Mouse (Mus musculus) limb, embryonic 15.5 days (tissue): ENCODE data around the gene Pcp4. TPM values are rescaled to one million over a fixed set of nuclear protein-coding genes. Genes with fewer than 3 reads are reported as not detected.
"Not testable (repeated sequence)": the region's sequence is repeated elsewhere in the genome, so short reads cannot be mapped to it uniquely, and the experiment has no call there.

Experiments
- ATAC-seq: fragments of 200-750 bp; cut with Nextera tagmentation; 2 replicates; pipeline ENCODE4 v1.8.0; 2017; ENCODE audit warnings: low read depth, moderate TSS enrichment; ENCODE audit not compliant: insufficient number of reproducible peaks, low FRiP score, low TSS enrichment
- H3K27ac ChIP-seq: fragments of 300-500 bp; sonication (generic); 2 replicates; pipeline ENCODE4 v1.5.1; 2015; ENCODE audit warnings: moderate library complexity, mild to moderate bottlenecking, inconsistent platforms
- H3K27me3 ChIP-seq: fragments of 300-500 bp; sonication (generic); 2 replicates; pipeline ENCODE4 v1.6.1; 2015; ENCODE audit warnings: inconsistent platforms
- H3K36me3 ChIP-seq: fragments of 300-500 bp; sonication (generic); 2 replicates; pipeline ENCODE4 v1.6.1; 2015; ENCODE audit warnings: inconsistent platforms
- H3K4me1 ChIP-seq: fragments of 300-500 bp; sonication (generic); 2 replicates; pipeline ENCODE4 v1.6.1; 2015; ENCODE audit warnings: inconsistent platforms
- H3K4me2 ChIP-seq: fragments of 300-500 bp; sonication (generic); 2 replicates; pipeline ENCODE4 v1.6.1; 2015; ENCODE audit warnings: mild to moderate bottlenecking, inconsistent platforms
- H3K4me3 ChIP-seq: fragments of 300-500 bp; sonication (generic); 2 replicates; pipeline ENCODE4 v1.5.1; 2015; ENCODE audit warnings: mild to moderate bottlenecking, inconsistent platforms
- H3K9ac ChIP-seq: fragments of 300-500 bp; sonication (generic); 2 replicates; pipeline ENCODE4 v1.6.1; 2015; ENCODE audit warnings: inconsistent platforms
- H3K9me3 ChIP-seq: fragments of 300-500 bp; sonication (generic); 2 replicates; pipeline ENCODE4 v1.6.1; 2016; ENCODE audit warnings: inconsistent platforms
- WGBS: fragments of 180-500 bp; shearing (Covaris S2); methylation state at CpG from one replicate; pipeline ENCODE4 v1.1.7; 2015; 5-methylcytosine and 5-hydroxymethylcytosine counted together
- polyA plus RNA-seq: library from polyadenylated mRNA; unstranded; fragments of >200 nt; fragmentation: Nextera tagmentation; extraction: Ambion mirVana; gene quantifications from 2 replicates; pipeline ENCODE4 v1.2.1, GENCODE M21; 2015

Pcp4 gene
- 9.4 and 10.8 TPM in 2 replicates for polyA plus RNA-seq

- Histone ChIP-seq H3K4me2 (no peak within 1 kb of the TSS), H3K4me3 (no peak within 1 kb of the TSS)
- WGBS = 15% methylated on average over 8 of the region's 8 CpGs
Measured at GRCm38 (mm10) chr16:96467445-96467844, at the start of gene Pcp4. Gene Pcp4, plus strand, starts transcription at chr16:96467606.

GRCm38 (mm10) chr16:96425044-96425443 is 42.4 kb upstream of the Pcp4 start:
- H3K9ac ChIP-seq = no peak overlapping the region
- no peak overlapping the region for H3K4me3 ChIP-seq
- no peak overlapping the region for H3K4me2 ChIP-seq
- H3K27me3 ChIP-seq = no peaks in the 10 kb centered on the region
- no peaks in the 10 kb centered on the region for H3K9me3 ChIP-seq
- no peak for ATAC-seq
- 89% methylated on average over 2 of the region's 2 CpGs for WGBS
- H3K27ac ChIP-seq = no peak overlapping the region
- no peaks in the 10 kb centered on the region for H3K36me3 ChIP-seq
- no peaks in the 10 kb centered on the region for H3K4me1 ChIP-seq

More at GRCm38 (mm10) chr16:96467445-96467844, at the start of gene Pcp4:
- H3K27me3 ChIP-seq = peaks cover 18% of the 10 kb centered on the region; the same call in 1 of the 2 replicates
- ATAC-seq = no peak
- no peaks in the 10 kb centered on the region for H3K9me3 ChIP-seq
- H3K9ac ChIP-seq = no peak within 1 kb of the TSS
- no peaks in the 10 kb centered on the region for H3K36me3 ChIP-seq
- peaks cover 7% of the 10 kb centered on the region; the same call in 1 of the 2 replicates for H3K4me1 ChIP-seq
- no peak within 1 kb of the TSS for H3K27ac ChIP-seq

- WGBS = 82% methylated on average over 7 of the region's 7 CpGs
- no peak overlapping the region for H3K9ac ChIP-seq
- H3K9me3 ChIP-seq = no peaks in the 10 kb centered on the region
- no peak overlapping the region for H3K4me2 ChIP-seq
- H3K27ac ChIP-seq = no peak overlapping the region
- ATAC-seq = no peak
- H3K4me3 ChIP-seq = no peak overlapping the region
- H3K27me3 ChIP-seq = no peaks in the 10 kb centered on the region
- H3K4me1 ChIP-seq = no peaks in the 10 kb centered on the region
- H3K36me3 ChIP-seq = no peaks in the 10 kb centered on the region
Measured at GRCm38 (mm10) chr16:96426671-96427070, 40.7 kb upstream of the Pcp4 start.

GRCm38 (mm10) chr16:96429046-96429445 is 38.4 kb upstream of the Pcp4 start:
- Histone ChIP-seq H3K9ac (no peak overlapping the region), H3K27me3 (no peaks in the 10 kb centered on the region), H3K36me3 (no peaks in the 10 kb centered on the region), H3K4me1 (no peaks in the 10 kb centered on the region), H3K4me3 (no peak overlapping the region), H3K9me3 (no peaks in the 10 kb centered on the region), H3K4me2 (no peak overlapping the region), H3K27ac (no peak overlapping the region)
- ATAC-seq = no peak
- WGBS = 63% methylated on average over 3 of the region's 3 CpGs

- WGBS = 84% methylated on average over 10 of the region's 10 CpGs
Measured at GRCm38 (mm10) chr16:96433266-96433665, 34.1 kb upstream of the Pcp4 start.

GRCm38 (mm10) chr16:96434024-96434785 is 33.2 kb upstream of the Pcp4 start:
- no peak overlapping the region for H3K9ac ChIP-seq
- no peak for ATAC-seq
- no peaks in the 10 kb centered on the region for H3K27me3 ChIP-seq
- 67% methylated on average over 3 of the region's 3 CpGs for WGBS
- no peak overlapping the region for H3K27ac ChIP-seq
- no peak overlapping the region for H3K4me3 ChIP-seq
- no peaks in the 10 kb centered on the region for H3K36me3 ChIP-seq
- no peak overlapping the region for H3K4me2 ChIP-seq
- H3K4me1 ChIP-seq = no peaks in the 10 kb centered on the region
- H3K9me3 ChIP-seq = no peaks in the 10 kb centered on the region

More at GRCm38 (mm10) chr16:96433266-96433665, 34.1 kb upstream of the Pcp4 start:
- ATAC-seq = no peak
- Histone ChIP-seq H3K27me3 (no peaks in the 10 kb centered on the region), H3K27ac (no peak overlapping the region), H3K9ac (no peak overlapping the region), H3K36me3 (no peaks in the 10 kb centered on the region), H3K9me3 (no peaks in the 10 kb centered on the region), H3K4me2 (no peak overlapping the region), H3K4me1 (no peaks in the 10 kb centered on the region), H3K4me3 (no peak overlapping the region)

- no peak for ATAC-seq
- Histone ChIP-seq H3K27me3 (no peaks in the 10 kb centered on the region), H3K4me2 (no peak overlapping the region), H3K4me3 (no peak overlapping the region), H3K9me3 (no peaks in the 10 kb centered on the region), H3K9ac (no peak overlapping the region), H3K4me1 (peaks cover 8% of the 10 kb centered on the region), H3K27ac (no peak overlapping the region), H3K36me3 (no peaks in the 10 kb centered on the region)
- WGBS = 67% methylated on average over 5 of the region's 5 CpGs
Measured at GRCm38 (mm10) chr16:96438946-96439345, 28.5 kb upstream of the Pcp4 start.

- Histone ChIP-seq H3K36me3 (no peaks in the 10 kb centered on the region), H3K27ac (no peak overlapping the region), H3K27me3 (no peaks in the 10 kb centered on the region), H3K4me1 (peaks cover 8% of the 10 kb centered on the region), H3K9me3 (no peaks in the 10 kb centered on the region), H3K4me3 (no peak overlapping the region), H3K4me2 (no peak overlapping the region), H3K9ac (no peak overlapping the region)
- ATAC-seq = no peak
- 59% methylated on average over 4 of the region's 4 CpGs for WGBS
Measured at GRCm38 (mm10) chr16:96439682-96440081, 27.7 kb upstream of the Pcp4 start.

- peaks cover 8% of the 10 kb centered on the region for H3K4me1 ChIP-seq
- H3K9me3 ChIP-seq = no peaks in the 10 kb centered on the region
- WGBS = 83% methylated on average over 8 of the region's 8 CpGs
- no peak for ATAC-seq
- H3K4me2 ChIP-seq = no peak overlapping the region
- H3K27me3 ChIP-seq = no peaks in the 10 kb centered on the region
- no peak overlapping the region for H3K9ac ChIP-seq
- no peak overlapping the region for H3K4me3 ChIP-seq
- H3K36me3 ChIP-seq = no peaks in the 10 kb centered on the region
- no peak overlapping the region for H3K27ac ChIP-seq
Measured at GRCm38 (mm10) chr16:96440871-96441270, 26.5 kb upstream of the Pcp4 start.

- WGBS = 71% methylated on average over 3 of the region's 3 CpGs
- H3K36me3 ChIP-seq = no peaks in the 10 kb centered on the region
- no peak for ATAC-seq
- H3K4me1 ChIP-seq = peaks cover 8% of the 10 kb centered on the region
- H3K27ac ChIP-seq = no peak overlapping the region
- no peak overlapping the region for H3K9ac ChIP-seq
- no peak overlapping the region for H3K4me2 ChIP-seq
- H3K9me3 ChIP-seq = no peaks in the 10 kb centered on the region
- H3K4me3 ChIP-seq = no peak overlapping the region
- no peaks in the 10 kb centered on the region for H3K27me3 ChIP-seq
Measured at GRCm38 (mm10) chr16:96441826-96442225, 25.6 kb upstream of the Pcp4 start.

- 81% methylated on average over 2 of the region's 2 CpGs for WGBS
- Histone ChIP-seq H3K4me2 (no peak within 1 kb of the TSS), H3K9me3 (no peaks in the 10 kb centered on the region), H3K9ac (no peak within 1 kb of the TSS), H3K27ac (no peak within 1 kb of the TSS), H3K36me3 (no peaks in the 10 kb centered on the region), H3K4me3 (no peak within 1 kb of the TSS), H3K4me1 (peaks cover 8% of the 10 kb centered on the region), H3K27me3 (no peaks in the 10 kb centered on the region)
- ATAC-seq = no peak
Measured at GRCm38 (mm10) chr16:96443468-96443867, 23.9 kb upstream of the Pcp4 start, which contains the start of gene Itgb2l. Gene Itgb2l, minus strand, starts transcription at chr16:96443619.

GRCm38 (mm10) chr16:96450871-96451270 is 16.5 kb upstream of the Pcp4 start:
- ATAC-seq, H3K4me3 ChIP-seq, H3K36me3 ChIP-seq, H3K4me2 ChIP-seq, H3K9me3 ChIP-seq, H3K27ac ChIP-seq, H3K27me3 ChIP-seq, H3K9ac ChIP-seq, H3K4me1 ChIP-seq: not testable (repeated sequence)
- WGBS = 96% methylated on average over 15 of the region's 16 CpGs
